Mouse (Mus musculus): Measurements from ENCODE around the gene Plb1. TPM values are rescaled to one million over a fixed set of nuclear protein-coding genes. Genes with fewer than 3 reads are reported as not detected.

Plb1 gene
- polyA plus RNA-seq, 1 experiment: not detected

DNA sequence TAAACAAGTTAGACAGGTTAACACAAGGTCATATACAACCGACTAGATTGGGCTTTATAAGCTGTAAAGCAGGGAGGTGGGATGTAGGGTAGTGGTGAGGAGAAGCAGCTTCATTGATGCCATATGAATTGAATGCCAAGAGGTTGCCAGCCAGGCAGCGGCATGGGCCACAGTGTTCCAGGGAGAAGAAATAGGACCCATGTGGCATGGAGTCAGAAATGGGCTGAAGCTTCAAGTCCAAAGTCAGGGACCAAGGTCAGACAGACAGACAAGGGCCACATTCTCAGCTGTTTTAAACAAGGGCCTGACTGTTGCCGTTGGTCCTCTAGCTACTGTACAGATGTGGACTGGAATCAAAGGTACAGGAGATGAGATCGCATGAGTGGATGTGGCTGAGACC lies 128.0 kb downstream of the Plb1 start:
- WGBS: 86% methylated on average over 4 of the region's 4 CpGs
- Histone ChIP-seq H3K4me1 (ENCODE audit: control insufficient read depth, insufficient read depth, low read length) (no peaks in the 10 kb centered on the region), H3K4me3 (replicated peaks; ENCODE audit: control insufficient read depth, low read depth, low read length) (no peak overlapping the region), H3K27ac (ENCODE audit: control insufficient read depth, insufficient read depth, low read depth, low read length, poor library complexity) (no peak overlapping the region)
- TF ChIP-seq POLR2A (IDR thresholded peaks at IDR 0.05; ENCODE audit: borderline replicate concordance, control insufficient read depth, low read depth, low read length) (no peak), CTCF (IDR thresholded peaks at IDR 0.05; ENCODE audit: control insufficient read depth, insufficient read depth, low read length) (no peak)

DNA sequence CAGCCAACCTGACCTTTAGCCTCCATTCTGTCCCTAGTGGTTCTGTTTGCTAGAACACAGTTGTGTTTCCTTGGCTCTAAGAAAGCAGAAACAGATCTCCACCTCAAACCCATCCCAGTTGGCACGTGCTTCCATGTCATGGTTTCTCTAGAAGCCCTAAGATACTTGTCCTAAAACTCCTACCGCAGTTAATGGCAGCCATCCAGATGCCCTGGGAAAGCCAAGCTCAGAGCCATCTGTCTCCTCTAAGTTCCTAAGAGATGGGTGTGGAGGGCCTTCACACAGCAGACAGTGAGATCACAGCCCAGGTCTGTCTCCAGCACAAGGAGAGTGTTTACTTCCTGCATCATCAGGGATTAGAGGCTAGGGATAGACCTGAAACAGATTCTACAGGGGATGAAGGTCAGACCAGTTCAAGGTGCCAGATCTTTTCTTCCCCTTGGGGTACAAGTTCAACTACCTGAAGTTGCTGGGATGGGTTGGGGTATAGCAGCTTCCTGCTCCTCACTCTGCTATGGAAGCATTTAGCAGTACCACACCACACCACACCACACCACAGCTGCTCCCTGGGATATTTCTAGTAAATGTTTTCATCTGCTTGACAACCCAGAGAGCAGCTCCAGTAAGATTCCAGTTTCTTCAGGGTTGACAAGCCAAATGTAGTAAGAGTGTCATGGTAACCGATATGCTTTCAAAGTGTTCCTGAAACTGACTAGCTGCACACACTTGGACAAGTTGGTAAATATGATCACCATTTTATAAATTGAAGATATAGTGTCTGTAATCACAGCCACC lies 129.1 kb downstream of the Plb1 start:
- TF ChIP-seq POLR2A (IDR thresholded peaks at IDR 0.05; ENCODE audit: borderline replicate concordance, control insufficient read depth, low read depth, low read length): no peak
- no peak for TF ChIP-seq CTCF (IDR thresholded peaks at IDR 0.05; ENCODE audit: control insufficient read depth, insufficient read depth, low read length)
- Histone ChIP-seq H3K4me3 (replicated peaks; ENCODE audit: control insufficient read depth, low read depth, low read length) (no peak overlapping the region), H3K4me1 (ENCODE audit: control insufficient read depth, insufficient read depth, low read length) (no peaks in the 10 kb centered on the region), H3K27ac (ENCODE audit: control insufficient read depth, insufficient read depth, low read depth, low read length, poor library complexity) (no peak overlapping the region)
- 76% methylated on average over 3 of the region's 3 CpGs for WGBS

DNA sequence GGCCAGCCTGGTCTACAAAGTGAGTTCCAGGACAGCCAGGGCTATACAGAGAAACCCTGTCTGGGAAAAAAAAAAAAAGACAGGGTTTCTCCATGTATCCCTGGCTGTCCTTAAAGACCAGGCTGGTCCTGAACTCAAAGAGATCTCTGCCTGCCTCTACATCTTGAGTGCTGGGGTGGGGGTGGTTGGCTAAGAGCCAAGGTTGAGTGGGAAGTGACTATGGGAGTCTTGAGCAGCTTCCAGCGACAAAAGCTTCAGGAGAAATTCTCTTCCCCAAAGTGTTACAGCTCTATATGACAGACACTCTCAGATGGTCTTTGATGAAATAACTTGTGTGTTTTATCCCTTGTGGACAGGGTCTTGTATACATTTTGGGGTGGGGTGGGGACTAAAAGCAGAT lies 136.9 kb downstream of the Plb1 start:
- no peak overlapping the region for H3K27ac ChIP-seq (ENCODE audit: control insufficient read depth, insufficient read depth, low read depth, low read length, poor library complexity)
- TF ChIP-seq POLR2A (IDR thresholded peaks at IDR 0.05; ENCODE audit: borderline replicate concordance, control insufficient read depth, low read depth, low read length) (no peak), CTCF (IDR thresholded peaks at IDR 0.05; ENCODE audit: control insufficient read depth, insufficient read depth, low read length) (no peak)
- H3K4me1 ChIP-seq (ENCODE audit: control insufficient read depth, insufficient read depth, low read length): no peaks in the 10 kb centered on the region
- no peak overlapping the region for H3K4me3 ChIP-seq (replicated peaks; ENCODE audit: control insufficient read depth, low read depth, low read length)
- 87% methylated on average over 1 of the region's 1 CpGs for WGBS

DNA sequence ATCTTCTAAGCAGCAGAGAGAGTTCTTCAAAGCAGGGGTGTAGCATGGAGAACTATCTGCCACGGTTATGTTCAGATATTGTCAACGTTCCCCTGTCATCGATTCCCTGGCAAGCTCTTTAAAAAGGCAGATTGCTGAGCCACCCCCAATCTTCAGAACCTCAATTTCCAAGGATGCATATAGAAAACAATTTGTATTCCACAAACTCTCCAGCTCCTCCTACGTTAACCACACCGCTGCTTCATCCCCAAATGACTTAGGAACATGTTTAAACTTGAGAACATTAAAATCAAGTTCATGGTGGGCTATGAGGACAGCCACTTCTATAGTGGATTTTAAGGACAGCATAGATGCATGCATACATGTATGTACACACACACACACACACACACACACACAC lies 138.7 kb downstream of the Plb1 start:
- Histone ChIP-seq H3K4me1 (ENCODE audit: control insufficient read depth, insufficient read depth, low read length) (no peaks in the 10 kb centered on the region), H3K4me3 (replicated peaks; ENCODE audit: control insufficient read depth, low read depth, low read length) (no peak overlapping the region), H3K27ac (ENCODE audit: control insufficient read depth, insufficient read depth, low read depth, low read length, poor library complexity) (no peak overlapping the region)
- WGBS: 84% methylated on average over 5 of the region's 5 CpGs
- no peak for TF ChIP-seq POLR2A (IDR thresholded peaks at IDR 0.05; ENCODE audit: borderline replicate concordance, control insufficient read depth, low read depth, low read length)
- TF ChIP-seq CTCF (IDR thresholded peaks at IDR 0.05; ENCODE audit: control insufficient read depth, insufficient read depth, low read length): no peak

DNA sequence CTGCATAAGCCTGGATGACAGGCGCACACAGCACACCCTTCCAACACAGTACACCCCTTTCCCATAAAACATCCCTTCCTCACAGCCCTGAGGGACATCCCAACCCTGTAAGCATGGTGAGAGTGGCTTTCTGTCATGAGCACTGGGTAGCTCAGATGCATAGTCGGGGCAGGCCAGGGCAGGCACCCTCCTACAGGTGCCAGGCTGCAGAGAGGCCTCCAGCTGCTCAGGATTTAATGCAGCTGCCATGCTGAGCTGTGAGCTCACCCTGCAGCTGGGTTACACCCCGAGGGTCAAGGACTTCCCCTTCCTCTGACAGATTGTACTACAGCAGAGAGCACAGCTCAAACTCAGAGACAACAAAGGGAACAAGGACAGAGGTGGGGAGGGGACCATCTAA lies 146.0 kb downstream of the Plb1 start:
- no peak for TF ChIP-seq POLR2A (IDR thresholded peaks at IDR 0.05; ENCODE audit: borderline replicate concordance, control insufficient read depth, low read depth, low read length)
- TF ChIP-seq CTCF (IDR thresholded peaks at IDR 0.05; ENCODE audit: control insufficient read depth, insufficient read depth, low read length): no peak
- H3K27ac ChIP-seq (ENCODE audit: control insufficient read depth, insufficient read depth, low read depth, low read length, poor library complexity): no peak overlapping the region; the same call in 1 of the 2 replicates
- H3K4me3 ChIP-seq (replicated peaks; ENCODE audit: control insufficient read depth, low read depth, low read length): no peak overlapping the region
- no peaks in the 10 kb centered on the region; the same call in 1 of the 2 replicates for H3K4me1 ChIP-seq (ENCODE audit: control insufficient read depth, insufficient read depth, low read length)
- 23% methylated on average over 3 of the region's 3 CpGs for WGBS

DNA sequence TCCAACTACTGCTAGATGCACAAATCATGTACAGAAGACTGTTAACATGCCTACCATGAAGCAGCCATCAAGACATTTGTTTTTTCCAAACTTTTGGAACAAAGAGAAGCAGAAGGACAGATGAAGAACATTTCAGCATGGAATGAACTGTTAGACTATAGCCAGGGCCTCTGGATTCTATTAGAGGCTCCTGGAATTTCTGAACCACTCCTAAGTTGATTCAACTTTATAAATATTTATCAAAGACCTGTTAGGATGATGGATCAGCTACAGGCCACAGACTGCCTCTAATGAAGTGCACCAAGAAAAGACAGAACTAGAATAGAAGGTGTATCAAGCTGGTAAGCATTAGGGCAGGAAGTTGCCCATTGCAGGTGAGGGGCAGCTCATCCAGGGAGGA lies 156.1 kb downstream of the Plb1 start:
- Histone ChIP-seq H3K4me1 (ENCODE audit: control insufficient read depth, insufficient read depth, low read length) (no peaks in the 10 kb centered on the region; the same call in 1 of the 2 replicates), H3K27ac (ENCODE audit: control insufficient read depth, insufficient read depth, low read depth, low read length, poor library complexity) (no peak overlapping the region), H3K4me3 (replicated peaks; ENCODE audit: control insufficient read depth, low read depth, low read length) (no peak overlapping the region)
- no peak for TF ChIP-seq POLR2A (IDR thresholded peaks at IDR 0.05; ENCODE audit: borderline replicate concordance, control insufficient read depth, low read depth, low read length)
- TF ChIP-seq CTCF (IDR thresholded peaks at IDR 0.05; ENCODE audit: control insufficient read depth, insufficient read depth, low read length): no peak

DNA sequence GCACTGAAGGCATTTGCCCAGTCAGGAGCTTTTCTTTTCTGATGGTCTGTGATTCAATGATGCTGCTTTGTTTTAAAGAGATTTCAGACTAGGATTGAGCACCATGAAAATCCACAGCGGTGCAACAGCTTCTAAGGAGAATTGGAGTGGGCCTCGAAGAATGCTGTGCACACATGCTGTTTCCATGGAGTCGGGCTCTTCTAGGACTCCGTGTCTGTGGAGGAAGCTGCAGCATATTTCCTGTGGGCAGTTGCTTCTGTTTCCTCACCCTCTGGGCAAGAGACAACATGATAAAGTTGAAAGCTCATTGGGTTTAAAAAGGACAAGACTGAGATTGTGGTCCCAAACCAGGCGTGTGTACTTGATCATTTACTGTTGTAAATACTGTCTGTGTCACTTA lies 157.8 kb downstream of the Plb1 start:
- Histone ChIP-seq H3K27ac (ENCODE audit: control insufficient read depth, insufficient read depth, low read depth, low read length, poor library complexity) (no peak overlapping the region), H3K4me1 (ENCODE audit: control insufficient read depth, insufficient read depth, low read length) (peaks cover 1% of the 10 kb centered on the region; the same call in 1 of the 2 replicates), H3K4me3 (replicated peaks; ENCODE audit: control insufficient read depth, low read depth, low read length) (no peak overlapping the region)
- TF ChIP-seq CTCF (IDR thresholded peaks at IDR 0.05; ENCODE audit: control insufficient read depth, insufficient read depth, low read length) (no peak), POLR2A (IDR thresholded peaks at IDR 0.05; ENCODE audit: borderline replicate concordance, control insufficient read depth, low read depth, low read length) (no peak)
- WGBS: 34% methylated on average over 5 of the region's 5 CpGs

DNA sequence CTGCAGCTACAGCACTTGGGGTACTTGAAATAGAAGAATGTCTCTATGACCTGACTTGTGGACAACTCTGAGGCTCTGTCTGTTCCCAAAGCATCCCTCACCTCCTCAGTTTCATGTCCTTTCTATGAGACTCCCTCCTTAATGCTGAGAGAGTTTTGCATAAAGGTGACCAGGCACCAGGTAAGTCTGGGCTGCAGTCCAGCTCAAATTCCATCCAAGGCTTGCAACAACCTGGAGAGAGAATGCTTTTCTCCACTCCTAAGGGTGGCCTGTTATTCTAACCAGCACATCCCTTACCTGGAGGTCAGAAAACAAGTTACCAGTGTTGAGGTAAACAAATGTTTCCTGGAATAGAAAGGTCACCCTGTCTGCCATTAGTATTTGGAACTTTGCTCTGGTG lies 159.8 kb downstream of the Plb1 start:
- Histone ChIP-seq H3K4me3 (replicated peaks; ENCODE audit: control insufficient read depth, low read depth, low read length) (no peak overlapping the region), H3K27ac (ENCODE audit: control insufficient read depth, insufficient read depth, low read depth, low read length, poor library complexity) (no peak overlapping the region), H3K4me1 (ENCODE audit: control insufficient read depth, insufficient read depth, low read length) (peaks cover 3% of the 10 kb centered on the region; the same call in 1 of the 2 replicates)
- TF ChIP-seq CTCF (IDR thresholded peaks at IDR 0.05; ENCODE audit: control insufficient read depth, insufficient read depth, low read length) (no peak), POLR2A (IDR thresholded peaks at IDR 0.05; ENCODE audit: borderline replicate concordance, control insufficient read depth, low read depth, low read length) (no peak)

Data from bone marrow, adult 2 months (tissue).